Mouse (Mus musculus): ENCODE results near the gene Ncstn.

DNA sequence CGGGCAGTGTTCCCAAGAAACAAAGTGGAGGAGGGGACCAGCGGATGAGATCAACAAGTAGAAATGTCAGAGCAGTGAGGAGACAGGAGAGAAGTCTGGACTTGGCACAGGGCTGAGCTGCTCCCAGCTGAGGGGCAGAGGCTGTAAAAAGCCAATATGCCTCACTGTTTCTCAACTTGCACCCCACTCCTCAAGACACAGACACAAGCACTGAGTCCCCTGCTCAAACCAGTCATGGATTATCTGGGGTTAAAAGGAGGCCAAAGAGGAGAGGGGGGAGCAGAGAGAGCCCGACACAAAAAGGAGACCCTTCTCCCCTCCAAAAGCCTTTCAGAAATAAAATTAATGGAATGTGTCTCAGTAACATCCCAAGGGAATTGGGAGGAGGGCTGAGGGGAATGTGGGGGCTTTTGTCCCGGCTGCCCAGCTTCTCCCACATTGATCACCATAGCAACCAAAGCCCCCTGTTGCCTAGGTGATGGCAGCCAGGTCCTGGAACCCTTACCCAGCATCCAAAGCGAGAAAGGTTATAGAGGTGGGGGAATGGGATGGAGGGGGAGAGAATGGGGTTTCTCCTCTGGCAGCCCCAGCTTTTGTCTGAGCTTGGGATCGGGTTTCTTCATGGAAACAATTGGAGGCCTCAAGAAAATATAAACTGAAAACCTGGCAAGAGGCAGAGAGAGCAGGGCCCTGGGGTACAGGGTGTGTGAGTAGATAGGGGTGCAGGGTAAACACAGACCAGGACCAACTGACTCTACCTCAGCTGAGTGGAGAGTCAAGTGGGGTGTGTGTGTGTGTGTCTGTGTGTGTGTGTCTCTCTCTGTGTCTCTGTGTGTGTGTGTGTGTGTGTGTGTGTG, 65.7 kb downstream of the Ncstn start:
- no peak for TF ChIP-seq ZNF384 (IDR thresholded peaks at IDR 0.05; ENCODE audit: low read depth, low read length)
- no peak for TF ChIP-seq MAFK (IDR thresholded peaks at IDR 0.05; ENCODE audit: insufficient read depth, low read depth, low read length)

All from ES-E14 (cell line).